Mouse (Mus musculus) midbrain, embryonic 16.5 days (tissue): ENCODE measurements at regions not wholly inside any gene's neighbourhood (a gene's known extent, or its start where the extent isn't known, plus 50 kb on each side); places are given as distances from the start of the nearest gene placed in this dataset.

Experiments used
- ATAC-seq: fragments of 200-750 bp; cut with Nextera tagmentation; 2 replicates; pipeline ENCODE4 v1.8.0; 2017; ENCODE audit warnings: moderate TSS enrichment
- H3K27ac ChIP-seq: fragments of 300-500 bp; sonication (generic); 2 replicates; pipeline ENCODE4 v1.5.1; 2014; ENCODE audit warnings: mild to moderate bottlenecking, low read length, mixed read lengths
- H3K27me3 ChIP-seq: fragments of 300-500 bp; sonication (generic); 2 replicates; pipeline ENCODE4 v1.6.1; 2014; ENCODE audit warnings: low read depth, low read length, mixed read lengths; ENCODE audit not compliant: control insufficient read depth, insufficient read depth
- H3K36me3 ChIP-seq: fragments of 300-500 bp; sonication (generic); 2 replicates; pipeline ENCODE4 v1.6.1; 2014; ENCODE audit warnings: mild to moderate bottlenecking, low read length, moderate library complexity, mixed read lengths; ENCODE audit not compliant: control insufficient read depth, insufficient read depth
- H3K4me1 ChIP-seq: fragments of 300-500 bp; sonication (generic); 2 replicates; pipeline ENCODE4 v1.6.1; 2014; ENCODE audit warnings: mild to moderate bottlenecking, low read length, mixed read lengths; ENCODE audit not compliant: control insufficient read depth, insufficient read depth
- H3K4me2 ChIP-seq: fragments of 300-500 bp; sonication (generic); 2 replicates; pipeline ENCODE4 v1.6.1; 2014; ENCODE audit warnings: mild to moderate bottlenecking, low read length, mixed read lengths
- H3K4me3 ChIP-seq: fragments of 300-500 bp; sonication (generic); 2 replicates; pipeline ENCODE4 v1.5.1; 2014; ENCODE audit warnings: low read depth, mild to moderate bottlenecking, low read length, moderate library complexity, mixed read lengths
- H3K9ac ChIP-seq: fragments of 300-500 bp; sonication (generic); 2 replicates; pipeline ENCODE4 v1.6.1; 2014; ENCODE audit warnings: low read depth, low read length, mixed read lengths
- H3K9me3 ChIP-seq: fragments of 300-500 bp; sonication (generic); replicated peaks from 2 replicates; pipeline ENCODE4 v1.6.1; 2014; ENCODE audit warnings: mild to moderate bottlenecking, low read length, mixed read lengths; ENCODE audit not compliant: control insufficient read depth, poor library complexity, severe bottlenecking
- WGBS: fragments of 180-500 bp; shearing (Covaris S2); extraction: QIAGEN DNeasy Blood & Tissue Kit; methylation state at CpG from one replicate; pipeline ENCODE4 v1.1.7; 2014; 5-methylcytosine and 5-hydroxymethylcytosine counted together

- no peaks in the 10 kb centered on the region for H3K27me3 ChIP-seq
- ATAC-seq: no peak
- no peaks in the 10 kb centered on the region for H3K9me3 ChIP-seq
- 72% methylated on average over 2 of the region's 2 CpGs for WGBS
- no peak overlapping the region for H3K4me2 ChIP-seq
- no peak overlapping the region for H3K9ac ChIP-seq
- H3K4me3 ChIP-seq: no peak overlapping the region
- H3K27ac ChIP-seq: no peak overlapping the region
- H3K4me1 ChIP-seq: peaks cover 19% of the 10 kb centered on the region
- no peaks in the 10 kb centered on the region for H3K36me3 ChIP-seq
Observed at GRCm38 (mm10) chr15:36899882-36900281, 107.7 kb downstream of the Zfp706 start.

- Histone ChIP-seq H3K9ac (no peak overlapping the region), H3K4me2 (no peak overlapping the region), H3K9me3 (no peaks in the 10 kb centered on the region), H3K36me3 (no peaks in the 10 kb centered on the region), H3K4me3 (no peak overlapping the region), H3K27ac (no peak overlapping the region), H3K27me3 (no peaks in the 10 kb centered on the region), H3K4me1 (peaks cover 19% of the 10 kb centered on the region)
- 91% methylated on average over 11 of the region's 11 CpGs for WGBS
- ATAC-seq: no peak
Observed at GRCm38 (mm10) chr15:36898857-36899523, 108.6 kb downstream of the Zfp706 start.

DNA sequence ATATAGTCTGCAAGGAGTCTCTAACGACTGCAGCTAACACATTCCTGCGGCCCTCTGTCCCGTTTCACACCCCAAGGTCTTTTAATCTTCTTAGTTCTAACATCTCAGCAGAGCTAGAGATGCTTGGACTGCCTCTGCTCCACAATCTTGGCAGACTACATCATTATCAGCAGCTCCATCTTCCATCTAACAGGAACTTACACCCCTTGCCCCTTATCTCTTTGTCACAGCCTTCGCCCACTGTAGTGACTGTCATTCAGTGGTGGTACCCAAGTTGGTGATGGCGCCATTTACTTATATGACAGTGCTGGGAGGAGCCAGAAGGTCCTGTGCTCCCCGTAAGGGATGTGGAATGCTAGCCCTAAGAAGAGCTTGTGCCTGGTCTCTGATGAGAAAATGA lies 109.2 kb downstream of the Zfp706 start:
- WGBS: 86% methylated on average over 6 of the region's 6 CpGs
- peaks cover 19% of the 10 kb centered on the region for H3K4me1 ChIP-seq

DNA sequence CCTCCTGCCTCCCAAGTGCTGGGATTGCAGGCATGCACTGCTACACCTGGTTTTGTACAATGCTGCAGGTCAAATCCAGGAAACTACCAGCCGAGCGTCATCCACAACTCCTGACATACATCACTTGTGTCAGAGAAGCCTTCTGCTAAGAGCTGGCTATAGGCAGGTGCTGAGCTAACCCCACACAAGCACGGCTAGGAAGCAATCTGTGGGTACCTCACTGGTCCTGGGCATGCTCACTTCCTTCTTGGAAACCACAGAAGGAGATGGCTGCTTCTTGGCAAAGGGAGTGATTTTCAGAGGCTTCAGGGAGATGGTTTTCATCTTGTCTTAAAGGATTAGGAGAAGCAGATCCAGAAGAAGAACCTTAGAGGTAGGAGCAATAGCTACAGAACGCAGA lies 111.3 kb downstream of the Zfp706 start:
- Histone ChIP-seq H3K4me3 (no peak overlapping the region), H3K4me2 (no peak overlapping the region), H3K4me1 (peaks cover 23% of the 10 kb centered on the region), H3K27ac (no peak overlapping the region), H3K9ac (no peak overlapping the region), H3K27me3 (no peaks in the 10 kb centered on the region), H3K9me3 (no peaks in the 10 kb centered on the region), H3K36me3 (no peaks in the 10 kb centered on the region)
- 87% methylated on average over 4 of the region's 4 CpGs for WGBS
- ATAC-seq: no peak

More for the DNA sequence above, 109.2 kb downstream of the Zfp706 start:
- no peaks in the 10 kb centered on the region for H3K27me3 ChIP-seq
- H3K27ac ChIP-seq: no peak overlapping the region
- no peak overlapping the region for H3K9ac ChIP-seq
- H3K4me2 ChIP-seq: no peak overlapping the region
- ATAC-seq: no peak
- H3K4me3 ChIP-seq: no peak overlapping the region
- H3K36me3 ChIP-seq: no peaks in the 10 kb centered on the region
- H3K9me3 ChIP-seq: no peaks in the 10 kb centered on the region

DNA sequence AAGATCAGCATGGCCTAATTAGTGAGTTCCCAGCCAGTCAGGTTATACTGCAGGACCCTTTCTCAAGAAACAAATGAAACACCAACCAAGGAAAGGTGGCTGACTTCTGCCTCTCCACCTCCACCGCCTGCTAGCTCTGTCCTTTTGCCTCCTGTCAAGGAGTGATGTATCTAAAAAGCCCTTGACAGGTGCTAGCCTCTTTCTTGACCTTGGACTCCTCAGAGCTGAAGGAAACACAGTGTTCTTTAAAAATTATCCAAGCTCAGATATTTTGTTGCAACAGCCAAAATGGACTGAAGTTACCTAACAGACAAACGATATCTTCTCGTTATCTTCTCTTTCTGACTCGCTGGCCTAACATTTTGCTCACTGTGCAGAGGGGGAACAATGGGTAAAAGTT lies 112.5 kb downstream of the Zfp706 start:
- ATAC-seq: no peak
- H3K9me3 ChIP-seq: no peaks in the 10 kb centered on the region
- H3K36me3 ChIP-seq: no peaks in the 10 kb centered on the region
- H3K9ac ChIP-seq: no peak overlapping the region
- no peak overlapping the region for H3K4me2 ChIP-seq
- H3K27me3 ChIP-seq: no peaks in the 10 kb centered on the region
- no peak overlapping the region for H3K27ac ChIP-seq
- H3K4me1 ChIP-seq: peaks cover 14% of the 10 kb centered on the region
- WGBS: 92% methylated on average over 4 of the region's 4 CpGs
- H3K4me3 ChIP-seq: no peak overlapping the region

- WGBS: 53% methylated on average over 4 of the region's 4 CpGs
- no peak overlapping the region for H3K4me3 ChIP-seq
- H3K4me1 ChIP-seq: peaks cover 14% of the 10 kb centered on the region
- H3K27ac ChIP-seq: no peak overlapping the region
- no peaks in the 10 kb centered on the region for H3K27me3 ChIP-seq
- no peaks in the 10 kb centered on the region for H3K9me3 ChIP-seq
- H3K4me2 ChIP-seq: no peak overlapping the region
- ATAC-seq: no peak
- H3K9ac ChIP-seq: no peak overlapping the region
- H3K36me3 ChIP-seq: no peaks in the 10 kb centered on the region
Observed at GRCm38 (mm10) chr15:36893407-36893969, 114.1 kb downstream of the Zfp706 start.

DNA sequence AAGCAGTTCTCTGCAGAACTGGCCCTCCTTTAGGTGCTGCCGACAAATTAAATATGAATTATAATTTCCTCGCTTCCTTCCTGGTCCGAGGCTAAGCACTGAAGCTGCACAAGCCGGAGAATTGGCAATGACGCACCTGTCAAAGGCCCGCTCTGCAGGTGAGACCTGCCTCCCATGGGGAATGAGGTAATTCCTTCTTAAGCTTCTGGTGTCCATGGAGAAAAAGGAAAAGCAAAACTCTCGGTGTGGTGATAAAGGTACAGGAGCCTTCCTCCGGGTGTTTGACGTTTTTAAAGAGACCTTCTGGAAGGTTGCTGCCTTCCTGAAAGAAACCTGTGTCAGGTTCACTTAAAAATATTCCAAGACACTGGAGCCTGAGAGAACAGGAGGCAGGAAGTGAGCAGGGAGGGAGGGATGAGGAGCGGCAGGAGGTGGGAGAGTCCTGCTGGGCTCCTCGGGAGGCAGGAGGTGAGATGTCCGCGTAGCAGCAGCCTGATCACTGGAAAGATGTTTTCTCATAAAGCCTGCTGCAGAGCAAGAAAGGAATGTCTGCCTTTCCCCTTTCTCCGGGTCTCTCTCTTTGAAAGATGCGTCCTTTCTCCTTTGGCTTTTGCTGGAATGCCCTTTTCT lies 114.9 kb downstream of the Zfp706 start:
- Histone ChIP-seq H3K4me1 (peaks cover 14% of the 10 kb centered on the region), H3K27ac (peak overlapping the region; percentile 47), H3K36me3 (no peaks in the 10 kb centered on the region), H3K27me3 (no peaks in the 10 kb centered on the region), H3K4me3 (peak overlapping the region; percentile 1; the same call in 1 of the 2 replicates), H3K9ac (peak overlapping the region; percentile 45; the same call in 1 of the 2 replicates), H3K9me3 (no peaks in the 10 kb centered on the region), H3K4me2 (peak overlapping the region; percentile 44)
- WGBS: 10% methylated on average over 15 of the region's 15 CpGs
- ATAC-seq: 0 out of 2 replicates have a peak, but pooled peaks have one; percentile 34

- no peak overlapping the region for H3K4me3 ChIP-seq
- H3K36me3 ChIP-seq: no peaks in the 10 kb centered on the region
- H3K27ac ChIP-seq: no peak overlapping the region
- H3K4me2 ChIP-seq: peak overlapping the region; percentile 2; the same call in 1 of the 2 replicates
- H3K27me3 ChIP-seq: no peaks in the 10 kb centered on the region
- H3K4me1 ChIP-seq: peaks cover 14% of the 10 kb centered on the region
- no peak overlapping the region; the same call in 1 of the 2 replicates for H3K9ac ChIP-seq
- ATAC-seq: no peak
- no peaks in the 10 kb centered on the region for H3K9me3 ChIP-seq
- 19% methylated on average over 12 of the region's 12 CpGs for WGBS
Observed at GRCm38 (mm10) chr15:36891851-36892250, 115.7 kb downstream of the Zfp706 start.

- H3K4me2 ChIP-seq: no peak overlapping the region
- H3K36me3 ChIP-seq: no peaks in the 10 kb centered on the region
- H3K4me1 ChIP-seq: peaks cover 14% of the 10 kb centered on the region
- 16% methylated on average over 1 of the region's 1 CpGs for WGBS
- H3K27me3 ChIP-seq: no peaks in the 10 kb centered on the region
- ATAC-seq: no peak
- no peaks in the 10 kb centered on the region for H3K9me3 ChIP-seq
- no peak overlapping the region; the same call in 1 of the 2 replicates for H3K9ac ChIP-seq
- H3K27ac ChIP-seq: no peak overlapping the region
- no peak overlapping the region for H3K4me3 ChIP-seq
Observed at GRCm38 (mm10) chr15:36891296-36891695, 116.3 kb downstream of the Zfp706 start.
